Mouse (Mus musculus) pancreas, adult 10 weeks (tissue): ENCODE data around the gene Trnp1. TPM values are rescaled to one million over a fixed set of nuclear protein-coding genes. Genes with fewer than 3 reads are reported as not detected.

Source experiments
- polyA plus RNA-seq: library from polyadenylated mRNA; stranded (reverse); fragments of 350-450 nt; fragmentation: Illumina TruSeq; extraction: RNeasy Lipid Tissue Mini Kit (QIAGEN cat#74804); gene quantifications from one replicate; pipeline ENCODE4 v1.2.3, GENCODE M21; 2015; ENCODE audit warnings: low read depth, low replicate concordance; ENCODE audit not compliant: insufficient read depth

Gene Trnp1
- polyA plus RNA-seq: 2.0 TPM

DNA sequence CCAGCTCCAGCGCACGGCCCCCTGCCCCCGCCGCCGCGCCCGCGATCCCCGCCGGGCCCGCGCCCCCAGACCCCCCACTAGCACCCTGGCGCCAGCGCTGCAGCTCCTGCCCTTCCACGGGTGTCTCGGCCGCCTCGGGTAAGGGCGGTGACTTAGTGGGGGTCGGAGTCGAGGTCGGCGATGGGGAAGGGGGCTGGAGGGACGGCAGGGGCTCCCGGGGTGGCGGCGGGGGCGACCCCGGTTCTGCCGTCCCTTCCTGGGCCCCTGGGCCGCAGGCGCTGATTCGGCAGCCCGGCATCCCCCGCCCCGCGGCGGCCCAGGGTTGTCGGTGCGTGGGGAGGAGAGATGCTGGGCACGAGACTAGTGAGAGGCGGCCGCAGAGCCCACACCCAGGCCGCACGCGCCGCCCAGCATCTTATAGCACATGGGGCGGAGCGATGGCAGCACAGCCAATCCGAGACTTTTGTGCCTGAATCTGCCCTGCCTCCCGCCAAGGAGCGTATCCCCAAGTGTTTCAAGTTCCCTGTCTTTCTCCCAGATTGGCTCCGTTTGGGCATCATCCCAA lies at the start of gene Trnp1:
TSS of gene Trnp1 (minus strand) at position 391 of the 565 bp plus-strand sequence.

GRCm38 (mm10) chr4:133545272-133546231 lies 47.2 kb upstream of the Trnp1 start, which contains the start of gene Nudc:
Nudc (minus strand) TSS chr4:133545996.

DNA sequence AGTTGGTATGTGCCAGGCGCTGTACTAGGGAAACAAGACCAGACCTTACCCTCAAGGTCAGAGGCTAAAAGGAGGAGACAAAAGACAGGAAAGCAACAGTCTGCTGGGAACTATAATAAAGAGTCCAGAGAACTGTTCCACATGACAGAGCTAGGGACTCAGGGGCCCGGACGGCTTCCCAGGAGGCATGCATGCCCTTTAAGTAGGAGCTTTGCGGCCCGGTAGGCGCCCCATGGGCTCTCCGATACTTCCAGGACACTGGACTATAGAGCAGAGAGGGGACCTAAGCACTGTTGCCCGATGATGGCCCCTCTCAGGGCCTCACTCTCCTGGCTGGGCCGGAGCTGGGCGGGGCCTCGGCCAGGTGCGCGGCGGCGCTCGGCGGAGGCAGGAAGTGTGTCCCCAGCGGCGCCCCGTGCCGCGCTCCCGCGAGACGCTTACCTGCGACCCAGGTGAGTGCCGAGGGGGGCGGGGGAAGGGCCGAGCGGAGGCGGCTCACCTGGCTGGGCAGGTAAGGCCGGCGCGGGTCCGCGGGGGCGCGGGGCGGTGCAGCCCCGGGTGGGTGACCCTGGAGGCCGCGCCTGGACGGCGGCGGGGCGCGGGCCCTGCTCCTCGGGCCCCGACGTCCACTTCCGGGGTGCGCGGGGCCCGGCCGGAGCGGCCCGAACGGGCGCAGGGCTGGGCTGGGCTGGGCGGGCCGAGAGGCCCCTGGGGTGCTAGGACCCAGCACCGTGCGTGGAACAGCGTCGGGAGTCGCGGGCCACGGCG lies 20.4 kb upstream of the Trnp1 start, which contains the start of gene Kdf1:
TSS of gene Kdf1 (plus strand) at position 363 of the 768 bp plus-strand sequence.

GRCm38 (mm10) chr4:133479458-133480184 lies 18.7 kb downstream of the Trnp1 start, which contains the start of gene Tent5b:
Tent5b (plus strand) TSS chr4:133480132.

Other genes with a start within 250 kb of the Trnp1 start
- 17.0 TPM for gene Sytl1, start 235.4 kb downstream of the Trnp1 start, polyA plus RNA-seq
- 12.5 TPM for gene Tmem222, start 220.8 kb downstream of the Trnp1 start, polyA plus RNA-seq
- 7.4 TPM for gene Wdtc1, start 145.1 kb downstream of the Trnp1 start, polyA plus RNA-seq
- gene Slc9a1, start 128.8 kb downstream of the Trnp1 start, polyA plus RNA-seq: 10.4 TPM
- gene Tent5b, start 18.4 kb downstream of the Trnp1 start, polyA plus RNA-seq: 2.5 TPM
- gene Kdf1, start 20.4 kb upstream of the Trnp1 start, polyA plus RNA-seq: 5.3 TPM
- 29.6 TPM for gene Nudc, start 47.4 kb upstream of the Trnp1 start, polyA plus RNA-seq
- gene Nr0b2, start 54.8 kb upstream of the Trnp1 start, polyA plus RNA-seq: 5.4 TPM
- gene Gpatch3, start 76.2 kb upstream of the Trnp1 start, polyA plus RNA-seq: 1.6 TPM
- 3.3 TPM for gene Gpn2, start 85.8 kb upstream of the Trnp1 start, polyA plus RNA-seq
- gene Sfn, start 103.6 kb upstream of the Trnp1 start, polyA plus RNA-seq: 2.9 TPM
- 6.9 TPM for gene Zdhhc18, start 151.6 kb upstream of the Trnp1 start, polyA plus RNA-seq
- gene Pigv, start 174.1 kb upstream of the Trnp1 start, polyA plus RNA-seq: 3.0 TPM